Mouse (Mus musculus) intestine, postnatal 0 days (tissue): Measurements from ENCODE around the gene Mansc4. TPM values are rescaled to one million over a fixed set of nuclear protein-coding genes. Genes with fewer than 3 reads are reported as not detected.

ENCODE experiments used
- ATAC-seq: fragments of 200-750 bp; cut with Nextera tagmentation; 2 replicates; pipeline ENCODE4 v1.8.0; 2017; ENCODE audit warnings: mild to moderate bottlenecking, moderate TSS enrichment, moderate library complexity
- H3K27ac ChIP-seq: fragments of 300-500 bp; sonication (generic); 2 replicates; pipeline ENCODE4 v1.5.1; 2014; ENCODE audit warnings: mild to moderate bottlenecking, low read depth, low read length, moderate library complexity
- H3K27me3 ChIP-seq: fragments of 300-500 bp; sonication (generic); replicated peaks from 2 replicates; pipeline ENCODE4 v1.6.1; 2014; ENCODE audit warnings: low read length, mixed read lengths; ENCODE audit not compliant: control insufficient read depth, insufficient read depth
- H3K36me3 ChIP-seq: fragments of 300-500 bp; sonication (generic); 2 replicates; pipeline ENCODE4 v1.6.1; 2014; ENCODE audit warnings: mild to moderate bottlenecking, moderate library complexity; ENCODE audit not compliant: control insufficient read depth, insufficient read depth
- H3K4me1 ChIP-seq: fragments of 300-500 bp; sonication (generic); replicated peaks from 2 replicates; pipeline ENCODE4 v1.6.1; 2014; ENCODE audit warnings: antibody characterized with exemption, low read length, mixed read lengths; ENCODE audit not compliant: control insufficient read depth, insufficient read depth
- H3K4me2 ChIP-seq: fragments of 300-500 bp; sonication (generic); replicated peaks from 2 replicates; pipeline ENCODE4 v1.6.1; 2014; ENCODE audit warnings: low read depth, mild to moderate bottlenecking, moderate library complexity
- H3K4me3 ChIP-seq: fragments of 300-500 bp; sonication (generic); 2 replicates; pipeline ENCODE4 v1.5.1; 2014; ENCODE audit warnings: low read depth, low read length
- H3K9ac ChIP-seq: fragments of 300-500 bp; sonication (generic); 2 replicates; pipeline ENCODE4 v1.6.1; 2014; ENCODE audit warnings: mild to moderate bottlenecking, low read depth, low read length
- H3K9me3 ChIP-seq: fragments of 300-500 bp; sonication (generic); 2 replicates; pipeline ENCODE4 v1.6.1; 2016; ENCODE audit warnings: mixed run types; ENCODE audit not compliant: control insufficient read depth
- CTCF ChIP-seq: sonication (generic); IDR thresholded peaks from 2 replicates; pipeline ENCODE4 v1.5.1; 2016; ENCODE audit warnings: low read depth, mild to moderate bottlenecking, control low read depth, antibody characterized with exemption, moderate library complexity
- WGBS: fragments of 180-500 bp; shearing (Covaris S2); extraction: QIAGEN DNeasy Blood & Tissue Kit; methylation state at CpG from one replicate; pipeline ENCODE4 v1.1.7; 2014; 5-methylcytosine and 5-hydroxymethylcytosine counted together
- polyA plus RNA-seq: library from polyadenylated mRNA; unstranded; fragments of >200 nt; fragmentation: Nextera tagmentation; extraction: Ambion mirVana; gene quantifications from 2 replicates; pipeline ENCODE4 v1.2.1, GENCODE M21; 2015

Mansc4 gene
- polyA plus RNA-seq, 1 experiment from 2014 or later: 1.4 TPM

DNA sequence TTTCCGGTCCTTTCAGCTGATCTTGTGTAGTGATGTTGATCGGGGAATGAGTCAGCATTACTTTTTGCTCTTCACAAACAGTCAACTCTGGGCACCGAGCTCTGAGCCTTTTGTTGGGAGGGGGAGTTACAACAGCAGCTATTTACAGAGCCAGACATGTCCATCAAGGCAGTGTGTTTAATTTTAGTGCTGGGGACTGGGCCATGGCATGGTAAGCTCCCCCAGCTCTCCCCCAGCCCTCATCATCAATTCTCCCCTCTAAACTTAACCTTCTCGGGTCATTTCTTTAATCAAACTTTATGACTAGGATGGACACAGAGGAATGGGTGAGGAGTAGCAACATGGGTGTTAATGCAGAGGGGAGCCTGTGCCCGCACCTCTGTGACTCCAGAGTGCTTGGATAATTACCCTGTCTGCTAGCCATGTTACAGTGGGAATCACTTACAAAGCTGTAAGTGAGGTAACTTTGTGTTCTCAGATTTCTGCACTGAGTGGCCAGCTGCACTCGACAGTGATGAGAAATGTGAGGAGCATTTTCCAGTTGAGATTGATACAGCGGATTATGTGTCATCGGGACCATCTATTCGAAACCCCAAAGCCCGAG, 31.4 kb downstream of the Mansc4 start:
- H3K27me3 ChIP-seq: no peaks in the 10 kb centered on the region
- H3K9me3 ChIP-seq: no peaks in the 10 kb centered on the region
- no peak for TF ChIP-seq CTCF
- no peak overlapping the region for H3K9ac ChIP-seq
- no peak overlapping the region for H3K27ac ChIP-seq
- peaks cover 64% of the 10 kb centered on the region for H3K36me3 ChIP-seq
- H3K4me1 ChIP-seq: no peaks in the 10 kb centered on the region
- 90% methylated on average over 10 of the region's 10 CpGs for WGBS
- H3K4me3 ChIP-seq: no peak overlapping the region
- no peak for ATAC-seq
- no peak overlapping the region for H3K4me2 ChIP-seq

GRCm38 (mm10) chr6:147053785-147054646, 32.8 kb downstream of the Mansc4 start:
- Histone ChIP-seq H3K27ac (no peak overlapping the region), H3K27me3 (no peaks in the 10 kb centered on the region), H3K9me3 (no peaks in the 10 kb centered on the region), H3K4me1 (no peaks in the 10 kb centered on the region), H3K4me3 (no peak overlapping the region), H3K4me2 (no peak overlapping the region), H3K9ac (no peak overlapping the region), H3K36me3 (peaks cover 66% of the 10 kb centered on the region)
- ATAC-seq: no peak
- 91% methylated on average over 19 of the region's 19 CpGs for WGBS
- no peak for TF ChIP-seq CTCF

DNA sequence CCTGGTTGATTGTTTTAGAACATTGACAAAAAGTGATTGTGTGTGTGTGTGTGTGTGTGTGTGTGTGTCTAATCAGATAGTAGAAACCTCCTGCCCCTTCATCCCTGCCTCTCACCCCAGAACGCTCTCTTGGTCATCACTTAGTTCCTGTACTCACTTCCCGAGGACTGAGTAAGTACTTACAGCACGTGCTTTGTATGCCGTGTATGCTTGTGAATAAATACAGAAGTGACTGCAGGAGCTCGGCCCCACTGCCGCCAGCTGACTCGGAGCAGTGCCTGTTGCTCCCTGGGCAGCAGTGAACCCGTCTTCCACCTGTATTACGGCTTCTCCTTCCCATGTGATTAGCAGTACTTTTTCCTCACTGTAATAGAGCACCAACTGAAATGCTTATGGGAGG, 34.4 kb downstream of the Mansc4 start:
- Histone ChIP-seq H3K9me3 (no peaks in the 10 kb centered on the region), H3K4me1 (no peaks in the 10 kb centered on the region), H3K4me2 (no peak overlapping the region), H3K36me3 (peaks cover 66% of the 10 kb centered on the region), H3K4me3 (no peak overlapping the region), H3K27ac (no peak overlapping the region), H3K27me3 (no peaks in the 10 kb centered on the region), H3K9ac (no peak overlapping the region)
- ATAC-seq: no peak
- 87% methylated on average over 9 of the region's 9 CpGs for WGBS
- TF ChIP-seq CTCF: no peak

GRCm38 (mm10) chr6:147051666-147052065, 35.2 kb downstream of the Mansc4 start:
- H3K4me1 ChIP-seq: no peaks in the 10 kb centered on the region
- no peak overlapping the region for H3K4me3 ChIP-seq
- H3K27me3 ChIP-seq: no peaks in the 10 kb centered on the region
- ATAC-seq: no peak
- 96% methylated on average over 8 of the region's 8 CpGs for WGBS
- H3K27ac ChIP-seq: no peak overlapping the region
- H3K9me3 ChIP-seq: no peaks in the 10 kb centered on the region
- peaks cover 66% of the 10 kb centered on the region for H3K36me3 ChIP-seq
- no peak overlapping the region for H3K9ac ChIP-seq
- no peak for TF ChIP-seq CTCF
- H3K4me2 ChIP-seq: no peak overlapping the region

GRCm38 (mm10) chr6:147049239-147049805, 37.5 kb downstream of the Mansc4 start:
- H3K4me2 ChIP-seq: no peak overlapping the region
- H3K9ac ChIP-seq: no peak overlapping the region
- no peak for ATAC-seq
- H3K4me3 ChIP-seq: no peak overlapping the region
- H3K36me3 ChIP-seq: peaks cover 56% of the 10 kb centered on the region
- 93% methylated on average over 13 of the region's 13 CpGs for WGBS
- TF ChIP-seq CTCF: no peak
- H3K27ac ChIP-seq: no peak overlapping the region
- no peaks in the 10 kb centered on the region for H3K9me3 ChIP-seq
- no peaks in the 10 kb centered on the region for H3K27me3 ChIP-seq
- no peaks in the 10 kb centered on the region for H3K4me1 ChIP-seq

GRCm38 (mm10) chr6:147043633-147044032, 43.2 kb downstream of the Mansc4 start:
- ATAC-seq: no peak
- peak overlapping the region; percentile 93 for H3K4me3 ChIP-seq
- peak overlapping the region; percentile 96 for H3K9ac ChIP-seq
- peaks cover 22% of the 10 kb centered on the region for H3K36me3 ChIP-seq
- H3K27ac ChIP-seq: 0 out of 2 replicates have a peak overlapping the region, but pooled peaks have one; percentile 87
- no peaks in the 10 kb centered on the region for H3K27me3 ChIP-seq
- H3K4me2 ChIP-seq: peak overlapping the region; percentile 77
- 37% methylated on average over 7 of the region's 7 CpGs for WGBS
- no peaks in the 10 kb centered on the region for H3K9me3 ChIP-seq
- H3K4me1 ChIP-seq: peaks cover 9% of the 10 kb centered on the region
- no peak for TF ChIP-seq CTCF
